Mouse (Mus musculus): ENCODE data around the gene Scfd2.

GRCm38 (mm10) chr5:74183118-74183517 is 348.4 kb downstream of the Scfd2 start:
- TF ChIP-seq GATA1 (IDR thresholded peaks at IDR 0.05; ENCODE audit: low read length) (no peak), TAL1 (IDR thresholded peaks at IDR 0.05; ENCODE audit: low read length) (no peak)

All from erythroblast, embryonic 14.5 days (primary cell).